Mouse (Mus musculus): ENCODE data around the gene Mical3. TPM values are rescaled to one million over a fixed set of nuclear protein-coding genes. Genes with fewer than 3 reads are reported as not detected.
A peak's percentile ranks its signal among the peaks of the same experiment; 100 is the strongest.

Gene Mical3
- polyA plus RNA-seq, 1 experiment: 10.3 TPM

DNA sequence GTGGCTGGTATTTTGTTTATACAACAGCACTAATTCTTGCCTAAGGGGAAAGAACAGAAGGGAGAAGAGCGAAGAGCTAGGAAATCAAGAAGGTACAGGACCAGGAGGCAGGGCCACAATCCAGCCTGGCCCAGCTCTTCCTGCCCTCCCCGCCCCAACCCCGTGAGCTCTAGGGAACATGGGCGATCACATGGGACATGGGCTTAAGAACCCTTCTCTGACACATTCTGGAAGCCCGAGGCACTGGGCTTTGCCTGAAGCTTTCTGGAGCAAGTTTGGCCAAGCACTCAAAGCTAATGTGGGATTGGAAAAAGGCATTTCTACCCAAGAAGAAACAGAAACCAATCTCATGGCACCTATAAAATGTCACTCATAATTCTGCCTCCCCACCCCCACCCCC lies 131.7 kb downstream of the Mical3 start:
- Histone ChIP-seq H3K79me2 (ENCODE audit: control insufficient read depth, insufficient read depth) (no peaks in the 10 kb centered on the region), H3K27me3 (ENCODE audit: control insufficient read depth, insufficient read depth, insufficient read length) (no peaks in the 10 kb centered on the region), H3K4me3 (ENCODE audit: insufficient read depth, poor library complexity, severe bottlenecking) (no peak overlapping the region), H3K79me3 (ENCODE audit: low read depth) (no peaks in the 10 kb centered on the region), H3ac (ENCODE audit: control insufficient read depth, insufficient read length, low read depth) (no peak overlapping the region), H3K36me3 (ENCODE audit: control insufficient read depth, insufficient read depth) (no peaks in the 10 kb centered on the region)
- no peak for TF ChIP-seq MYOD1 (IDR thresholded peaks at IDR 0.05; ENCODE audit: control insufficient read depth, insufficient read length, low read depth)

DNA sequence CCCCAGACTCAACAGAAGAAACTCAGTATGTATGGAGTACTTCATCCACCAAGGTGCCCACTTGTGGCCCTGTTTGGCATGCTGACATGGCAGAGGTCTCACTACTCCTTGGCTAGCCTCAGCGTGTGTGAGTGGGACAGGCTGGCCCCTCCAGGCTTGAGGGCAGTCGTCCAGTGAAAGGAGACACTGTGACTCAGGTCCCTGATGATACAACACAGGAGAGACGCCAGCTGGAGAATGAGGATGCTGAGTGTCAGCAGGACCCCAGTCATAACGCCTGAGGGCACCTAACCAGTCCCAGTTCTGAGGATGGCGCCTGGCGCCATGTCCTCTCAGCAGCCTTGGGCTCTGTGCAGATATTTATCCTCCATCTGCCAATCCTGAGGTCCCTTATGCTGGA lies 134.2 kb downstream of the Mical3 start:
- no peaks in the 10 kb centered on the region for H3K36me3 ChIP-seq (ENCODE audit: control insufficient read depth, insufficient read depth)
- no peaks in the 10 kb centered on the region for H3K79me2 ChIP-seq (ENCODE audit: control insufficient read depth, insufficient read depth)
- H3K27me3 ChIP-seq (ENCODE audit: control insufficient read depth, insufficient read depth, insufficient read length): no peaks in the 10 kb centered on the region
- TF ChIP-seq MYOD1 (IDR thresholded peaks at IDR 0.05; ENCODE audit: control insufficient read depth, insufficient read length, low read depth) (no peak), CTCF (IDR thresholded peaks at IDR 0.05; ENCODE audit: control insufficient read depth, insufficient read depth, insufficient read length) (no peak), FOSL1 (IDR thresholded peaks at IDR 0.05; ENCODE audit: insufficient read depth, low read length, poor library complexity, severe bottlenecking) (no peak), MAX (IDR thresholded peaks at IDR 0.05) (no peak), USF1 (IDR thresholded peaks at IDR 0.05; ENCODE audit: low read depth) (no peak), MYOG (IDR thresholded peaks at IDR 0.05; ENCODE audit: control insufficient read depth, extremely low read depth, insufficient read length) (no peak), CEBPB (IDR thresholded peaks at IDR 0.05; ENCODE audit: low read depth) (no peak)
- no peak overlapping the region for H3ac ChIP-seq (ENCODE audit: control insufficient read depth, insufficient read length, low read depth)
- H3K79me3 ChIP-seq (ENCODE audit: low read depth): no peaks in the 10 kb centered on the region
- H3K4me3 ChIP-seq (ENCODE audit: insufficient read depth, poor library complexity, severe bottlenecking): no peak overlapping the region

DNA sequence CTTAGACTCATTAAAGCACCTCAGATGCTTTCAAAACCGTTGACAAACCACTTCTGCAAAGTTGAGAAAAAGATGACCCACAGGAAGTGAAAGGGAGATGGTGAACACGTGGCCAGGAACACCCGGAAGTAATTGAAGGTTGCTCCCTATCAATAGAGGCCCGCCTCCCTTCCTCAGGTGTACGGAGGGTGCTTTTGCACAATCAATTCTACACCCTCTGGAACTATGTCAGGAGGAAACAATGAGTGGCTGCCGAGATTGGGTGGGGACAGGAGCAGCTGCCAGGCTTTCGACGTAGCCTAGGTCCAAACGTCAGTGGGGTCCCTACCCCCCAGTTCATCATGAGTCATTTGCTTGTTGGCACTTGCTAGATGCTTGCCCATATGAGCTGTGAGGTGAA lies 135.3 kb downstream of the Mical3 start:
- H3K36me3 ChIP-seq (ENCODE audit: control insufficient read depth, insufficient read depth): no peaks in the 10 kb centered on the region
- no peaks in the 10 kb centered on the region for H3K79me3 ChIP-seq (ENCODE audit: low read depth)
- no peak overlapping the region for H3ac ChIP-seq (ENCODE audit: control insufficient read depth, insufficient read length, low read depth)
- TF ChIP-seq MYOD1 (IDR thresholded peaks at IDR 0.05; ENCODE audit: control insufficient read depth, insufficient read length, low read depth): no peak
- TF ChIP-seq USF1 (IDR thresholded peaks at IDR 0.05; ENCODE audit: low read depth): peak; percentile 2
- no peaks in the 10 kb centered on the region for H3K27me3 ChIP-seq (ENCODE audit: control insufficient read depth, insufficient read depth, insufficient read length)
- H3K79me2 ChIP-seq (ENCODE audit: control insufficient read depth, insufficient read depth): no peaks in the 10 kb centered on the region
- H3K4me3 ChIP-seq (ENCODE audit: insufficient read depth, poor library complexity, severe bottlenecking): no peak overlapping the region

DNA sequence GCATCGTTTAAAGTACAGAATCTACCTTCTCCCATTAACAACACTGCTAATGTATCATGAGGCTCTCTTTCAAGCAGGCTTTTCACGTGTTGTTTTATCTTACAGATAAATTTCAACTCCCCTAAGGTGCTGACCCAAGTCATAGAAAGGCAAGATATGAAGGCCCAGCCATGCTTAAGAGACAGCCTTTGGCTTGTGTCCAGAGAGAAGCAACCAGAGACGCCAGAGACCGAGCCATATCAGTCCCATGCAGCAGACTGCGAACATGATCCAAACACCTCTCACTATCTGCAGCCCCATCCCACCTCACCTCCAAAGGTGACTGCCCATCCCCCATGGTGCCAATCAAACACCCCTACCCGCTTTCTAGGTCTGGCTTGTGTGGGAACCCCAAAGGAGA lies 138.9 kb downstream of the Mical3 start:
- Histone ChIP-seq H3K4me3 (ENCODE audit: insufficient read depth, poor library complexity, severe bottlenecking) (no peak overlapping the region), H3K79me2 (ENCODE audit: control insufficient read depth, insufficient read depth) (no peaks in the 10 kb centered on the region), H3K36me3 (ENCODE audit: control insufficient read depth, insufficient read depth) (no peaks in the 10 kb centered on the region), H3ac (ENCODE audit: control insufficient read depth, insufficient read length, low read depth) (no peak overlapping the region), H3K79me3 (ENCODE audit: low read depth) (no peaks in the 10 kb centered on the region), H3K27me3 (ENCODE audit: control insufficient read depth, insufficient read depth, insufficient read length) (no peaks in the 10 kb centered on the region)
- no peak for TF ChIP-seq CEBPB (IDR thresholded peaks at IDR 0.05; ENCODE audit: low read depth)
- TF ChIP-seq MYOD1 (IDR thresholded peaks at IDR 0.05; ENCODE audit: control insufficient read depth, insufficient read length, low read depth): no peak
- no peak for TF ChIP-seq FOSL1 (IDR thresholded peaks at IDR 0.05; ENCODE audit: insufficient read depth, low read length, poor library complexity, severe bottlenecking)
- TF ChIP-seq USF1 (IDR thresholded peaks at IDR 0.05; ENCODE audit: low read depth): no peak
- TF ChIP-seq MYOG (IDR thresholded peaks at IDR 0.05; ENCODE audit: control insufficient read depth, extremely low read depth, insufficient read length): no peak
- TF ChIP-seq MAX (IDR thresholded peaks at IDR 0.05): no peak
- TF ChIP-seq CTCF (IDR thresholded peaks at IDR 0.05; ENCODE audit: control insufficient read depth, insufficient read depth, insufficient read length): no peak

DNA sequence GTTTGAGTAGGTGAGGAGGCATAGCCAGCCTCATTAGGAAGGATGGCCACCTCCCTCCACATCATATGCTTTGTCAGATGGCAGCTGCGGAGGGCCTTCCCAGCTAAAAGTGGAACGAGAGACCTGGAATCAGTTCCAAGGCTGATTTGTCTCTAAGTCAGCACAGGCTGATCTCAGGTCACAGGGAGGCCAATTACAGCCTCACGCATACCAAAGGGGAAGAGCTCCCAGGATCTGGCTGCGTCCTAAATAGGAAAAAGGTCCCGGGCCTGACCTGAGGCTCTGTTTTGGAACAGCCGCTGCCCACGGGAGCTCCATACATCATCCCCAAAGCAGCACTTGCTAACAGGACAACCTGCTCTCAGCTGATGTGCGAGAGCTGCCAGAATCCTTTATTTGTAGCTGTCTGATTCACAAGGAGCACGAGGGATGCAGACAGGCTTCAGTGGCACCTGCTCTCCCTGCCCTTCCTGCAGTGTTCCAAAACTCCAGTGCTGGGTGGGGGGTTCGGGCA lies 143.2 kb downstream of the Mical3 start:
- no peaks in the 10 kb centered on the region for H3K79me3 ChIP-seq (ENCODE audit: low read depth)
- TF ChIP-seq MAX (IDR thresholded peaks at IDR 0.05) (no peak), MYOG (IDR thresholded peaks at IDR 0.05; ENCODE audit: control insufficient read depth, extremely low read depth, insufficient read length) (no peak), CEBPB (IDR thresholded peaks at IDR 0.05; ENCODE audit: low read depth) (no peak), USF1 (IDR thresholded peaks at IDR 0.05; ENCODE audit: low read depth) (no peak), MYOD1 (IDR thresholded peaks at IDR 0.05; ENCODE audit: control insufficient read depth, insufficient read length, low read depth) (no peak), FOSL1 (IDR thresholded peaks at IDR 0.05; ENCODE audit: insufficient read depth, low read length, poor library complexity, severe bottlenecking) (no peak), CTCF (IDR thresholded peaks at IDR 0.05; ENCODE audit: control insufficient read depth, insufficient read depth, insufficient read length) (no peak)
- no peaks in the 10 kb centered on the region for H3K36me3 ChIP-seq (ENCODE audit: control insufficient read depth, insufficient read depth)
- no peak overlapping the region for H3ac ChIP-seq (ENCODE audit: control insufficient read depth, insufficient read length, low read depth)
- H3K27me3 ChIP-seq (ENCODE audit: control insufficient read depth, insufficient read depth, insufficient read length): no peaks in the 10 kb centered on the region
- no peak overlapping the region for H3K4me3 ChIP-seq (ENCODE audit: insufficient read depth, poor library complexity, severe bottlenecking)
- H3K79me2 ChIP-seq (ENCODE audit: control insufficient read depth, insufficient read depth): no peaks in the 10 kb centered on the region

DNA sequence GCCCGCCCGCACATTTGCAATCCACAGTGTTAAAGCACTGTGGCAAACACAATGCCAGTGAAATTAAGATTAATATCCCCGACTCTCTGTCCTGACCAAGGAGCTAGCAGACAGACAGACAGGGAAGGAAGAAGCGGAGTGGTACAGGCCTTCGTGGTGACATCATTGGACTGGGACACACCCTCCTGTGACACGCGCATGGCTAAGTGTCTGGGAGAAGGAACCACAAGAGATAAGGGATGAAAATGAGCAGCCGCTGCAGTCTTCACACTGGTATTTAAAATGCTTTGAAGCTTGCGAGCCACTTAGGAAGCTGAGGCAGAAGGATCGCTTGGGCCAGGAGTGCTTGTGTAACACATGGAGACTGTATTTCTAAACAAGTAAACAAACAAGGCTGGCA lies 143.6 kb downstream of the Mical3 start:
- H3K79me2 ChIP-seq (ENCODE audit: control insufficient read depth, insufficient read depth): no peaks in the 10 kb centered on the region
- TF ChIP-seq CEBPB (IDR thresholded peaks at IDR 0.05; ENCODE audit: low read depth): no peak
- peak; percentile 35 for TF ChIP-seq MYOD1 (IDR thresholded peaks at IDR 0.05; ENCODE audit: control insufficient read depth, insufficient read length, low read depth)
- no peak for TF ChIP-seq CTCF (IDR thresholded peaks at IDR 0.05; ENCODE audit: control insufficient read depth, insufficient read depth, insufficient read length)
- no peak for TF ChIP-seq FOSL1 (IDR thresholded peaks at IDR 0.05; ENCODE audit: insufficient read depth, low read length, poor library complexity, severe bottlenecking)
- H3ac ChIP-seq (ENCODE audit: control insufficient read depth, insufficient read length, low read depth): peak overlapping the region; percentile 10
- H3K27me3 ChIP-seq (ENCODE audit: control insufficient read depth, insufficient read depth, insufficient read length): no peaks in the 10 kb centered on the region
- H3K4me3 ChIP-seq (ENCODE audit: insufficient read depth, poor library complexity, severe bottlenecking): no peak overlapping the region
- H3K36me3 ChIP-seq (ENCODE audit: control insufficient read depth, insufficient read depth): no peaks in the 10 kb centered on the region
- no peaks in the 10 kb centered on the region for H3K79me3 ChIP-seq (ENCODE audit: low read depth)

Data from C2C12 (cell line).